Mouse (Mus musculus): Measurements from ENCODE around the gene Dnah7a. TPM values are rescaled to one million over a fixed set of nuclear protein-coding genes. Genes with fewer than 3 reads are reported as not detected.

Dnah7a gene
- polyA plus RNA-seq, 1 experiment from 2014 or later: not detected

Small RNA genes within 50 kb of the gene (microRNA-seq; reads per million reads assigned to microRNA genes)
- not detected for gene Gm25240

Other genes with a start within 250 kb of the Dnah7a start
- 16.5 and 17.9 TPM in 2 replicates for gene Stk17b, start 78.4 kb upstream of the Dnah7a start, polyA plus RNA-seq (2016; fragmentation: Nextera tagmentation; extraction: Ambion mirVana)

Measured in liver, embryonic 12.5 days (tissue).